Mouse (Mus musculus) kidney, postnatal 10 days (tissue): ENCODE measurements at regions not wholly inside any gene's neighbourhood (a gene's known extent, or its start where the extent isn't known, plus 50 kb on each side); places are given as distances from the start of the nearest gene placed in this dataset.

Experiments
- DNase-seq: peaks from one replicate; pipeline ENCODE4 v3.0.0; 2021; ENCODE audit warnings: mixed read lengths

DNA sequence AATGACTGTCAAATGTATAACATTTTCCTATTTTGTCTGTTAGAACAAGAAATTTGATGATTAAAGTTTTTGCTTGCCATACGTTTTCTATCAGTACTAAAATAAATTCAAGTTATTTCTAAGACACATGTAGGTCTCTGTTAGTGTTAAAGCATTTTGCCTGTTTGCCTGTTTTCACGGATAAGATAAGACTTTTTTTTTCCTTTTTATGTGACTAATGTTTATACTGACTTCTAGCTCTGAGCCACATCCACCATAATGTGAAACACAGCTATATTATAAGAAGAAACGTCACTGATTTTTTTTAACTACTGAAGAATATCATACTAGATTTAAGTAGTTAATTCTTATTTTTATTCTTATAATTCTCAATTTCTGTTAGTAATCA lies 1012.6 kb downstream of the Cdh8 start:
- DNase-seq = no peak

- DNase-seq = no peak
Measured at GRCm38 (mm10) chr8:98402852-98403644, 1013.2 kb downstream of the Cdh8 start.

- peak; percentile 4 for DNase-seq
Measured at GRCm38 (mm10) chr8:98381815-98382214, 1034.5 kb downstream of the Cdh8 start.

DNA sequence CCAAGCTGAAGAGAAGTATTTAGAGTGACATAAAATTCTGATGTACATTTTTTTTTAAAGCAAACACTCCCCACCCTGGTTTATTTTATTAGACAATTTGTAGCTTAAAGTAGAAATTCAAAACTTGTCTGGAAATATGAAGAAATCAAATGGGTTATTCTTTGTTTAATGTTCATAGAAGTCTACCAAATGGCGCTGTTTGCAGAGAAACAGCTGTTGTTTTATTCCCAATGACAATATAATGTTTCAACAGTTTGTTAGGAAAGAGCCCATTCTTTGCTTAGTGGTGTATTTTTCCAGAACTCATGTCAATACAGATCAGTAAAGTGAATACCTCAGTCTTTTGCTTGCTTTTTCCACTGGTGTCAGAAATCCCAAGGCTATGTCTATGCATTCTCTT lies 1035.9 kb downstream of the Cdh8 start:
- no peak for DNase-seq

- DNase-seq = no peak
Measured at GRCm38 (mm10) chr8:98377743-98378142, 1038.5 kb downstream of the Cdh8 start.

DNA sequence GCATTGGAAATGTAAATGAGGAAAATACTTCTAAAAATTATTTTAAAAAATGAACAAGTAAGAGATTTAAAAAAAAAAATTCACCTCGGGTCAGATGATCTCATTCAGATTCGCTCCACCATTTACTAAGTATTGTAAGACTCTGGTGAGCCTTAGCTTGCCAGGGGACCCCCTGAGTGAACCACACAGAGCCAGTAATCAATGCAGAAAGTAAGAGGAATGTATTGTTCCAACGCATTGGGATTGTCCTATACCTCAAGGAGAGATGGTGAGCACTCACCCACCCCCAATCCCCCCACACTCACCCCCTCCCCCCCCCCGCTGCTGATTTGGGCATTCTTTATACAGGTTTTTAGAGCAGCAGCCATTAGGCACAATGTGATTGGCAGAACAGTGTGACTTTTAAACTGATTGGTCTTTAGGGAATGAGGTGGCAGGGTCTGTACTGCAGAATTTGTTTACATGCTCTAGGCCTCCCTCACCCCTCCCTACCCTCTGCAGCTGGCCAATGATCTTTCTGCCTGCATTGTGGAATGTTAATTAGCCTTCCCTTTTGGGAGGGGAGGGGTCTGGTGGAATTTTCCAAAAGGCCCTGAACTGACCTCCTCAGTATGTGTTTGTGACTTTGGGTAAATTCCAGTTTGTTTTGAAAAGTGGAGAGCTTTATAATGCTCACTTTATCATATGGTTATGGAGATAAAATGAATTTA lies 1043.4 kb downstream of the Cdh8 start:
- DNase-seq = peak; percentile 7

DNA sequence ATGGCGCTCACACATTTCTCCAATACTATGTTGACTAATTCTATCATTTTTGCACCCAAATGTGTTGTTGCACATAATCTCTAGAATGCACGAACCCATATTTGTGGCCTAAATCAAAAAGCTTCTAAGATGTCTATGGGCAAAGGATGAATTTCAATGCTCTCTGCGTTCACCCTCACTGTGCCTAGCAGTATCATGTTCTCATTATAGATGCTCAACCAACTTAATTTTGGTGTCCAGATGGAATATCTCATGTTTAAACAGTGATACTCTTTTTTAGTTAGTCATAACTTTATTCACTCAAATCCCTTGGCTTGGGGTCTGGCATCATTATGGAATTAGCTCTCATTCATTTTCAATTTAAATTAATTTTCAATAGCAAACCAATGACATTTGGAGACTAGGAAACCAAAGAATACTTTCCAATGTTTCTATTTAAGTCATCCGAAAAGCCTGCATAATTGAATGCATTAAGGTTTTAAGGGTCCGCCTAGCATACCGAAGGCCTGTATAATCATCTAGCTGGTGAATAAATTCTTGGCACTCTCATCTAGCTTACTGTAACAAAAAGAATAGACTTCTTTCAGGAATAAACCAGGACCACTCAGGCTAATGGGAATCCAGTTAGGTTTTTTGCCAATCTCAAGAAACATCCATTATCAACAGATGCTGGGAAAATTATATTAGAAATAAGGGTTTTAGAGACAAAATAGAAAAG lies 1050.7 kb downstream of the Cdh8 start:
- no peak for DNase-seq

DNA sequence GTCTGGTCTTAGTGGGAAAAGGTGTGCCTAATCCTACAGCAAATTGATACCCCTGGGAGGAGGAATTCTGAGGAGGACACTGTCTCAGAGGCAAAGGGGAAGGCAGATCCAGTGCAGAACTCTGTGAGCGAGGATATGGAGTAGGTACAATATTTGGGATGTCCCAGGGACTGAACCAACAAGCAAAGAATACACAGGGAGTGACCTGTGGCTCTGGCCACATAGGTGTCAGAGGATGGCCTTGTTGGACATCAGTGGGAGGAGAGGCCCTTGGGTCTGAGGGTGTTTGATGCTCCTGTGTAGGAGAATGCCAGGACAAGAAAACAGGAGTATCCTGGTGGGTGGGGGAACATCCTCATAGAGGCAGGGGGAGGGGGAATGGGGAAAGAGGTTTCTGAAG lies 1079.0 kb downstream of the Cdh8 start:
- DNase-seq = no peak

GRCm38 (mm10) chr8:98309405-98309990 lies 1106.8 kb downstream of the Cdh8 start:
- DNase-seq = no peak

DNA sequence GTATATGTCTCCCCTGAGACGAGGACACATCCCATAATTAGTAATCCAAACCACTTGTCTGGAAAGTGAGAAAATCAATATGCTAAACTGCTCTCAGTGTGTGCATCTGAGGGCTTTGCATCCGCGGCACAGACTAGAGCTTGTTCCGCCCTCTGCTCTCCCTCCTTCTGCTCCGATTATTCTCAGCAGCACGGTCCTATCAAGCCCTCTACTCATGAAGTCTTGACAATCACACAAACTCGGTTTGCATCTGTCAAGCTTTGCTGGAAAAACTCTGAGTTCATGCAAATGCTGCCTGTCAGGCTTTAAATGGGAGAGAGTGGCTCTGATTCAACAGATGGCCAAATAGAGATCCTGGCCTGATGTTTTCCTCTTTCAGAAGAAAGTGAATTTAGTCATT lies 1121.3 kb downstream of the Cdh8 start:
- DNase-seq = peak; percentile 4

DNA sequence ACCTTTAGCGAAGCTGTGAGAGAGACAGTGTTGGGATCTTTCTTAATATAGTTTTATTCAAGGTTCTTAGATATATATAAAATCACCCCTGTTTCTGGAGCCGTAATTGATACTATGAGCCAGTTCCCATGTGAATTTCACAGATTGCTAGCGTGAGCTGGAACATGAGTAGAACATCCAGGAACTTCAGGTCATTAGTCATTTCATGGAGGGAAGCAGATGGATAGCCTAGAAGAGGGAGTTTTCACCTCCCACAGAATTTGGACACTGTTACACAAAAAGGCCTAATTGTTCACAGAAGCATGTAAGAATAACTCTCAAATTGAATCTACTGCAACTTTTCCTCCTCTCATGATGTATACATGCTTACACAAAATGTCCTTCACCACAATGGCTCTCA lies 1156.0 kb downstream of the Cdh8 start:
- DNase-seq = no peak

DNA sequence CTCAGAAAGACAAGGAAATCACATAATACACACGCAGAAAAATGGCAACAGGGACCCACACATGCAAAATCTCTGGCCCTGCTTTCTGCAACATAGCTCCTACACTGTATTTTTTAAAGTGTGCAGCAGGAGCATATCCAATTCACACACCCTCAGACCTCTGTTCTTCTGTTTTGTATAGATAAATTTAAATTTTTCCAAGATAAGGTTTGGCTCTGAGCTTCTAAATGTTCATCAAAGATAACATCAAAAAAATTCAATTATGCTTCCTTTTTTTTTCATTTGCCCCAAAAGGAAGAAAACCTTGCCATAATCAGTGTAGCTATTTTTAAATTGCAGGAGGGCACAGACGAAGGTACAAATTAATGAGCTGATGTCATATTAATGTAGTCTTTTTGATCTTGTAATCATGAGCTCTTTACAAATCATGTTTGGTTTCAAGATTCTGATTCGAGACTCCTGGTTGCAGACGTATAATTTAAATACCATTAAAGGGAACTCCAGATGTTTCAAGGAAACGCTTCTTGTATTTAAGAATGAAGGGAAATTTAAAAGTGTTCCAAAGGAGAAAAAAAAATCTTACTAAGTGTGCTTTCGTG lies 1172.8 kb downstream of the Cdh8 start:
- DNase-seq = no peak

DNA sequence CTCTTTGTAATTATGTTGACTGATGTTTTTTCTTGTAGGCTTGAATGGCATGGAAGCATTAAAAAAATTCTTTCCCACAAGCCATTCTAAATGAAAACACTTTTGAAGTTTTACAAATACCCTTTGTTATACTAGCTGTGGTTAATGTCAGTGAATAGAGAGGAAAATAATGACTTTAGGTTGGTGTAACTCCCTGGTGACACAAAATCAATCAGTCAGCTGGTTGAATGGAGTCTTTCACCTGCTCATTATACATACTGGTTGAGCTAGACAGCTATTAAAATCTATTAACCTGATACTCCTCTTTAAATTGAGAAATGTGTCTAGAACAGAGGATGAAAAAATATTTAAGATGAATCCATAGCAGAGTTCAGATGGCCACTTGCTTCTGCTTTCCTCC lies 1202.3 kb downstream of the Cdh8 start:
- no peak for DNase-seq
